Mouse (Mus musculus): ENCODE results near the gene Asxl2.

Gene Asxl2

GRCm38 (mm10) chr12:3547506-3547905 lies 120.8 kb downstream of the Asxl2 start:
- peak; percentile 43 for DNase-seq

- peak; percentile 19 for DNase-seq
Observed at GRCm38 (mm10) chr12:3547911-3548310, 121.3 kb downstream of the Asxl2 start.

- DNase-seq, result peak; percentile 19
Observed at GRCm38 (mm10) chr12:3548582-3549211, 122.0 kb downstream of the Asxl2 start.

GRCm38 (mm10) chr12:3550280-3550679 lies 123.6 kb downstream of the Asxl2 start:
- DNase-seq, result peak; percentile 42
